Comparison of ENCODE assay signal across 12 mouse cellular contexts in the genomic region with DNA sequence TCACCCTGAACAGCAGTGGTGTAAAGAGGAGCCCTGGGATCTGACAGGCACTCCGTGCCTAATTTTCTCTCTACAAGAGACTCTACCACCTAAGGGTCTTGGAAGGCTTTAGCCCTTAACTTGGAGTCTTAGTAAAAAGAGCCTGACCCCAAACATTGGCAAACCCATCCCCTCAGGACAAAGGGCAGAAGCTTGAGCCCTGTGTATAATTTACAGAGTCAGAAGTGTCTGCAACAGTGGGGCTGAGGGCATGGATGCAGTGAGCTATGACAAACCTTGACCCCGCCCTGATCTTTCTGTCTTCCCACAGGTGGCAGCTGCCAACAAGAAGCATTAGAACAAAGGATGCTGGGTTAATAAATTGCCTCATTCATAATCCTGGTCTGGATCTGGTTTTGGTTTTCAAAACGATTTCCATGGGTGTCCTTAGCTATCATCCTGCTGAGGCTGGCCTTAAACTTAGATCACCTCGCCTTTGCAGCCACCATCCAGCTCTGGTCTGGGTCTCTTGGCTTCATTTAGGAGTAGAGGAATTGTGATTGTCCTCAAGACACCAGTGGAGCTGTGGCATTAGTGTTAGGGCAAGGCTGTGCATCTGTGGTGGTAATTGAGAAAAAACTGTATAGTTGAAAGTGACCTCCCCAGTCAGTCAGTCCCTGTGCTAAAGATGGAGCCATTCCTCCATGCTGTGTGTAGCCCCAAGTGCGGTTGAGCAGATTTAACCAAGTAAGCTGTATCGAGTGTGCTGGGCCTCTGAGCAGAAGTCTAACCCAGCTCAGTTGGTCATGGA. TPM values are rescaled to one million over a fixed set of nuclear protein-coding genes. Genes with fewer than 3 reads are reported as not detected.
DNase-seq lines count a peak whose midpoint lies in the region; ATAC-seq lines count a peak whose summit lies in the region.
"Had no signal": no experiment of that assay in that cellular context is flagged by ENCODE, and none has a peak within 500 bp of the region (broad histone marks: within the 10 kb centered on the region; RNA-seq: fewer than 3 reads in every experiment).

No protein-coding gene starts in this region.

- H3K9me3 ChIP-seq in limb, embryonic 11.5 days (ENCODE audit: control insufficient read depth, low read length) = no peaks in the 10 kb centered on the region
- H3K9me3 ChIP-seq in limb, embryonic 10.5 days (replicated peaks) = no peaks in the 10 kb centered on the region
- H3K9me3 ChIP-seq in ES-E14 (ENCODE audit: control insufficient read depth, insufficient read depth, low read depth, low read length) = no peaks in the 10 kb centered on the region
- H3K9me3 ChIP-seq in hindbrain, embryonic 16.5 days (ENCODE audit: control insufficient read depth, low read length) = no peaks in the 10 kb centered on the region
- H3K9me3 ChIP-seq in limb, embryonic 15.5 days = no peaks in the 10 kb centered on the region
- H3K9me3 ChIP-seq: midbrain, embryonic 15.5 days had no signal

- ATAC-seq in limb, embryonic 11.5 days (ENCODE audit: insufficient number of reproducible peaks, low FRiP score, low TSS enrichment, low read depth) = no peak
- ATAC-seq in hindbrain, embryonic 16.5 days = no peak
- no peak for ATAC-seq in limb, embryonic 15.5 days (ENCODE audit: insufficient number of reproducible peaks, low FRiP score, low TSS enrichment, low read depth)

- H3K27ac ChIP-seq in limb, embryonic 11.5 days (replicated peaks; ENCODE audit: low read depth, low read length) = 0 out of 2 replicates have a peak overlapping the region, but pooled peaks have one; percentile 21
- no peak overlapping the region for H3K27ac ChIP-seq in limb, embryonic 10.5 days
- H3K27ac ChIP-seq in ES-E14 (ENCODE audit: insufficient read depth, low read depth, low read length, poor library complexity, severe bottlenecking) = 0 out of 2 replicates have a peak overlapping the region, but pooled peaks have one; percentile 8
- peak overlapping the region; percentile 6; the same call in 1 of the 2 replicates for H3K27ac ChIP-seq in hindbrain, embryonic 16.5 days (ENCODE audit: low read depth, low read length)
- peak overlapping the region; percentile 52; the same call in 1 of the 2 replicates for H3K27ac ChIP-seq in limb, embryonic 15.5 days
- H3K27ac ChIP-seq: midbrain, embryonic 15.5 days had no signal

- no peak overlapping the region for H3K4me2 ChIP-seq in limb, embryonic 11.5 days (ENCODE audit: low read depth, severe bottlenecking)
- H3K4me2 ChIP-seq in hindbrain, embryonic 16.5 days (ENCODE audit: low read length) = no peak overlapping the region
- no peak overlapping the region for H3K4me2 ChIP-seq in limb, embryonic 15.5 days
- H3K4me2 ChIP-seq: midbrain, embryonic 15.5 days had no signal

- no peak for DNase-seq in limb, embryonic 11.5 days (ENCODE audit: low spot score)
- no peak for DNase-seq in limb, embryonic 10.5 days (ENCODE audit: low spot score)
- no peak for DNase-seq in ES-E14 (ENCODE audit: low read depth, low spot score)
- no peak for DNase-seq in left cerebral cortex, adult 8-10 months (ENCODE audit: low spot score in 2 of 2)
- DNase-seq in thymus, postnatal 36 days = no peak

- peaks cover 31% of the 10 kb centered on the region for H3K36me3 ChIP-seq in limb, embryonic 11.5 days (ENCODE audit: control insufficient read depth, insufficient read depth, low read length)
- peaks cover 62% of the 10 kb centered on the region for H3K36me3 ChIP-seq in limb, embryonic 10.5 days
- H3K36me3 ChIP-seq in ES-E14 (ENCODE audit: control insufficient read depth, insufficient read depth, low read length, poor library complexity, severe bottlenecking) = peaks cover 59% of the 10 kb centered on the region
- peaks cover 37% of the 10 kb centered on the region for H3K36me3 ChIP-seq in hindbrain, embryonic 16.5 days (ENCODE audit: control insufficient read depth, insufficient read depth, low read length)
- peaks cover 53% of the 10 kb centered on the region for H3K36me3 ChIP-seq in limb, embryonic 15.5 days

- H3K9ac ChIP-seq in limb, embryonic 11.5 days (ENCODE audit: low read length) = no peak overlapping the region
- no peak overlapping the region for H3K9ac ChIP-seq in ES-E14 (ENCODE audit: insufficient read depth, low read depth, low read length, poor library complexity, severe bottlenecking)
- H3K9ac ChIP-seq in hindbrain, embryonic 16.5 days (ENCODE audit: low read depth, low read length) = no peak overlapping the region
- H3K9ac ChIP-seq in limb, embryonic 15.5 days = no peak overlapping the region
- H3K9ac ChIP-seq: midbrain, embryonic 15.5 days had no signal

- WGBS in limb, embryonic 11.5 days = 84% methylated on average over 6 of the region's 6 CpGs
- 83% methylated on average over 6 of the region's 6 CpGs for WGBS in limb, embryonic 10.5 days
- WGBS in hindbrain, embryonic 16.5 days = 80% methylated on average over 6 of the region's 6 CpGs
- WGBS in limb, embryonic 15.5 days = 79% methylated on average over 6 of the region's 6 CpGs

- H3K4me1 ChIP-seq in limb, embryonic 11.5 days (ENCODE audit: control insufficient read depth, insufficient read depth, low read length) = peaks cover 19% of the 10 kb centered on the region
- peaks cover 31% of the 10 kb centered on the region for H3K4me1 ChIP-seq in limb, embryonic 10.5 days
- peaks cover 0 to 12% of the 10 kb centered on the region in 2 experiments; a peak in 2 of 4 replicates for H3K4me1 ChIP-seq in ES-E14 (ENCODE audit: control insufficient read depth in 2 of 2, insufficient read depth in 2 of 2, low read length in 2 of 2, poor library complexity in 1 of 2)
- peaks cover 21% of the 10 kb centered on the region for H3K4me1 ChIP-seq in hindbrain, embryonic 16.5 days (ENCODE audit: control insufficient read depth, insufficient read depth, low read depth, low read length)
- peaks cover 29% of the 10 kb centered on the region for H3K4me1 ChIP-seq in limb, embryonic 15.5 days

- no peaks in the 10 kb centered on the region for H3K27me3 ChIP-seq in limb, embryonic 11.5 days (ENCODE audit: control insufficient read depth, insufficient read depth, low read length)
- H3K27me3 ChIP-seq in limb, embryonic 10.5 days (ENCODE audit: low read depth, poor library complexity, severe bottlenecking) = no peaks in the 10 kb centered on the region
- H3K27me3 ChIP-seq in hindbrain, embryonic 16.5 days (replicated peaks; ENCODE audit: control insufficient read depth, insufficient read depth, low read length) = no peaks in the 10 kb centered on the region
- no peaks in the 10 kb centered on the region for H3K27me3 ChIP-seq in limb, embryonic 15.5 days
- H3K27me3 ChIP-seq: midbrain, embryonic 15.5 days had no signal

- no peak overlapping the region for H3K4me3 ChIP-seq in limb, embryonic 11.5 days (ENCODE audit: low read depth, low read length)
- H3K4me3 ChIP-seq in limb, embryonic 10.5 days = no peak overlapping the region
- no peak overlapping the region for H3K4me3 ChIP-seq in ES-E14 (ENCODE audit: insufficient read depth in 1 of 2, low read depth in 1 of 2, low read length in 2 of 2, poor library complexity in 1 of 2, severe bottlenecking in 1 of 2)
- H3K4me3 ChIP-seq in hindbrain, embryonic 16.5 days (ENCODE audit: low read length) = no peak overlapping the region
- no peak overlapping the region for H3K4me3 ChIP-seq in limb, embryonic 15.5 days
- H3K4me3 ChIP-seq: midbrain, embryonic 15.5 days had no signal

- in situ Hi-C loops in ES-E14 (cut with MboI; ENCODE audit: low sequenced_read_pairs in 2 of 2, unreplicated experiment in 2 of 2) = no loop called here

RNA-seq across cellular contexts. Expression of gene Rps19, which starts 5.5 kb away (rescaled TPM):
- 2,245 and 2,332 TPM in 2 replicates for polyA plus RNA-seq in limb, embryonic 11.5 days (2014; fragmentation: Nextera tagmentation; extraction: Ambion mirVana)
- 2,143 and 2,281 TPM in 2 replicates for polyA plus RNA-seq in limb, embryonic 10.5 days (2016; fragmentation: Nextera tagmentation; extraction: Ambion mirVana)
- total RNA-seq in ES-E14 (2012; rRNA removed) = 2,686 and 2,786 TPM in 2 replicates
- polyA plus RNA-seq in hindbrain, embryonic 16.5 days (2015; fragmentation: Nextera tagmentation; extraction: Ambion mirVana) = 1,005 and 1,089 TPM in 2 replicates
- polyA plus RNA-seq in limb, embryonic 15.5 days (2015; fragmentation: Nextera tagmentation; extraction: Ambion mirVana) = 2,364 and 2,933 TPM in 2 replicates
- 100 to 1,000 TPM; 577 to 601 (median 592) TPM for total RNA-seq in left cerebral cortex, adult 8-10 months (2022)

RNA-seq across cellular contexts. Expression of gene Cd79a, which starts 7.6 kb away (rescaled TPM):
- 0.30 and 0.56 TPM in 2 replicates for polyA plus RNA-seq in limb, embryonic 11.5 days (2014; fragmentation: Nextera tagmentation; extraction: Ambion mirVana)
- polyA plus RNA-seq in limb, embryonic 10.5 days (2016; fragmentation: Nextera tagmentation; extraction: Ambion mirVana) = 0.31 and 0.36 TPM in 2 replicates
- total RNA-seq in ES-E14 (2012; rRNA removed) = 1.3 and 1.5 TPM in 2 replicates
- 0.34 and 0.39 TPM in 2 replicates for polyA plus RNA-seq in hindbrain, embryonic 16.5 days (2015; fragmentation: Nextera tagmentation; extraction: Ambion mirVana)
- polyA plus RNA-seq in limb, embryonic 15.5 days (2015; fragmentation: Nextera tagmentation; extraction: Ambion mirVana) = 0.72 and 0.78 TPM in 2 replicates
- under 1 TPM; 0.33 to 0.74 (median 0.53) TPM for total RNA-seq in left cerebral cortex, adult 8-10 months (2022)
- total RNA-seq: granulocyte monocyte progenitor cell, adult 5-6 weeks had no signal

RNA-seq across cellular contexts. Expression of gene Arhgef1, which starts 13.1 kb away (rescaled TPM):
- 69.9 and 84.4 TPM in 2 replicates for polyA plus RNA-seq in limb, embryonic 11.5 days (2014; fragmentation: Nextera tagmentation; extraction: Ambion mirVana)
- polyA plus RNA-seq in limb, embryonic 10.5 days (2016; fragmentation: Nextera tagmentation; extraction: Ambion mirVana) = 77.1 and 100 TPM in 2 replicates
- 32.1 and 40.0 TPM in 2 replicates for total RNA-seq in ES-E14 (2012; rRNA removed)
- 47.0 and 62.1 TPM in 2 replicates for polyA plus RNA-seq in hindbrain, embryonic 16.5 days (2015; fragmentation: Nextera tagmentation; extraction: Ambion mirVana)
- 110 and 122 TPM in 2 replicates for polyA plus RNA-seq in limb, embryonic 15.5 days (2015; fragmentation: Nextera tagmentation; extraction: Ambion mirVana)
- total RNA-seq in left cerebral cortex, adult 8-10 months (2022) = 10 to 100 TPM; 56.3 to 90.8 (median 74.6) TPM

RNA-seq across cellular contexts. Expression of gene Dmrtc2, which starts 19.8 kb away (rescaled TPM):
- 0.11 TPM in 1 of 2 replicates, not detected in the other for polyA plus RNA-seq in limb, embryonic 11.5 days (2014; fragmentation: Nextera tagmentation; extraction: Ambion mirVana)
- not detected in 2 replicates for polyA plus RNA-seq in limb, embryonic 10.5 days (2016; fragmentation: Nextera tagmentation; extraction: Ambion mirVana)
- 0.53 and 0.54 TPM in 2 replicates for total RNA-seq in ES-E14 (2012; rRNA removed)
- 0.30 and 0.47 TPM in 2 replicates for polyA plus RNA-seq in hindbrain, embryonic 16.5 days (2015; fragmentation: Nextera tagmentation; extraction: Ambion mirVana)
- polyA plus RNA-seq in limb, embryonic 15.5 days (2015; fragmentation: Nextera tagmentation; extraction: Ambion mirVana) = not detected in 2 replicates
- not detected for total RNA-seq in left cerebral cortex, adult 8-10 months (2022)
- total RNA-seq: granulocyte monocyte progenitor cell, adult 5-6 weeks had no signal
- polyA plus RNA-seq: embryonic facial prominence, embryonic 11.5 days had no signal

RNA-seq across cellular contexts. Expression of gene Lypd4, which starts 19.9 kb away (rescaled TPM):
- not detected in 2 replicates for polyA plus RNA-seq in limb, embryonic 11.5 days (2014; fragmentation: Nextera tagmentation; extraction: Ambion mirVana)
- not detected in 2 replicates for polyA plus RNA-seq in limb, embryonic 10.5 days (2016; fragmentation: Nextera tagmentation; extraction: Ambion mirVana)
- total RNA-seq in ES-E14 (2012; rRNA removed) = 0.18 TPM in 1 of 2 replicates, not detected in the other
- polyA plus RNA-seq in hindbrain, embryonic 16.5 days (2015; fragmentation: Nextera tagmentation; extraction: Ambion mirVana) = 0.21 and 0.29 TPM in 2 replicates
- polyA plus RNA-seq in limb, embryonic 15.5 days (2015; fragmentation: Nextera tagmentation; extraction: Ambion mirVana) = not detected in 2 replicates
- not detected for total RNA-seq in left cerebral cortex, adult 8-10 months (2022)
- total RNA-seq: granulocyte monocyte progenitor cell, adult 5-6 weeks had no signal
- polyA plus RNA-seq: brain, embryonic 14.5 days; embryonic facial prominence, embryonic 11.5 days; midbrain, embryonic 15.5 days; thymus, postnatal 0 days had no signal
